Mouse (Mus musculus): Measurements from ENCODE around the gene Supt5. TPM values are rescaled to one million over a fixed set of nuclear protein-coding genes. Genes with fewer than 3 reads are reported as not detected.

The Supt5 gene
- polyA plus RNA-seq, 1 experiment from 2014 or later = 106 TPM

- Histone ChIP-seq H3K27ac (peak overlapping the region; percentile 79; the same call in 1 of the 2 replicates), H3K9me3 (no peaks in the 10 kb centered on the region), H3K4me2 (replicated peaks) (no peak overlapping the region; the same call in 1 of the 2 replicates), H3K36me3 (no peaks in the 10 kb centered on the region), H3K4me3 (no peak overlapping the region), H3K4me1 (peaks cover 29% of the 10 kb centered on the region), H3K27me3 (no peaks in the 10 kb centered on the region), H3K9ac (peak overlapping the region; percentile 31; the same call in 1 of the 2 replicates)
- no peak for ATAC-seq (ENCODE audit: low FRiP score, low read depth)
- 19% methylated on average over 7 of the region's 7 CpGs for WGBS
Observed at GRCm38 (mm10) chr7:28341381-28341780, 2.8 kb upstream of the Supt5 start.

DNA sequence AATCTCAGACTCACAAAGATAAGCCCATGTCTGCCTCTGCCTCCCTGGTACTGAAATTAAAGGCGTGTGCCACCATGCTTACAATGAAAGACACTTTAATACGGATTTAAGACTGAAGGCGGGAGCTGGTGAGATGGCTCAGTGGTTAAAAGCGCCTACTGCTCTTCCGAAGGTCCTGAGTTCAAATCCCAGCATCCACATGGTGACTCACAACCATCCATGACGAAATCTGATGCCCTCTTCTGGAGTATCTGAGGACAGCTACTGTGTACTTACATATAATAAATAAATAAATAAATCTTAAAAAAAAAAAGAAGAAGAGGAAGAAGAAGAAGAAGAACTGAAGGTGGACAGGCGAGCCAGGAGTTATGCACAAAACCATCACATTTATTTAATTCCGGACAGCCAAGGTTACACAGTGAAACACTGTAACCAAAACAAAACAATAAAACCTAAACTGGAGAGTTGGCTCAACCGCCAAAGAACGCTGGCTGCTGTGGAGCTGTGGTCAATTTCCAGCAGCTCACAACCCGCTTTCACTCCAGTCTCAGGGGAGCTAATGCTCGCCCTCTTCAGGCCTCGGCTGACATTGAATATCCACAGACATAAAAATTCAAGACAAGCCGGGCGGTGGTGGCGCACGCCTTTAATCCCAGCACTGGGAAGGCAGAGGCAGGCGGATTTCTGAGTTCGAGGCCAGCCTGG lies 819 bp upstream of the Supt5 start:
- Histone ChIP-seq H3K27ac (peak overlapping the region; percentile 89), H3K4me3 (peak overlapping the region; percentile 95), H3K4me1 (peaks cover 32% of the 10 kb centered on the region), H3K4me2 (replicated peaks) (peak overlapping the region; percentile 90), H3K9me3 (no peaks in the 10 kb centered on the region), H3K36me3 (peaks cover 9% of the 10 kb centered on the region), H3K27me3 (no peaks in the 10 kb centered on the region), H3K9ac (peak overlapping the region; percentile 98)
- WGBS = 82% methylated on average over 19 of the region's 19 CpGs
- no peak; the same call in 1 of the 2 replicates for ATAC-seq (ENCODE audit: low FRiP score, low read depth)

DNA sequence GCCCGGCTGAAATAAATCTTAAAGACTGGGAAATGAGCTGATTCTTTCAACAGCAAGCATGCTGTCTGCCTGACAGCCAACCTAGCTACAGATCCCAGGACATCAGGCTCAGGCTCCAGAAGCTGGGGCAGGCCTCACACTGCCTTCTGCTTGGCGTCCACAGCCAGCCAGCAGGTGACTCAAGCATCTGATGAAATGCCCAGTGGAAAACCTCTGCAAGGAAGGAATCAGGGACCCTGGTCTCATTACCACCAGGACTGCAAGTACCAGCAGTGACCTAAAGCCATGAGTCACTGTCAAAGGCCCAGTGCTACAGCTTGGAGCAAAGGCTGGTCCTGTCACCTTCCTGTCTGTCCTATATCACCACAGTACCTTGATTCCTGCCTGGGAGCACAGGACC lies 3.1 kb downstream of the Supt5 start:
- H3K36me3 ChIP-seq = peaks cover 28% of the 10 kb centered on the region
- H3K4me1 ChIP-seq = peaks cover 20% of the 10 kb centered on the region
- WGBS = 91% methylated on average over 2 of the region's 2 CpGs
- H3K27me3 ChIP-seq = no peaks in the 10 kb centered on the region
- H3K4me3 ChIP-seq = no peak overlapping the region
- no peak overlapping the region for H3K9ac ChIP-seq
- H3K4me2 ChIP-seq (replicated peaks) = no peak overlapping the region
- H3K27ac ChIP-seq = no peak overlapping the region
- H3K9me3 ChIP-seq = no peaks in the 10 kb centered on the region
- ATAC-seq (ENCODE audit: low FRiP score, low read depth) = no peak

- no peak overlapping the region for H3K4me2 ChIP-seq (replicated peaks)
- H3K4me1 ChIP-seq = peaks cover 20% of the 10 kb centered on the region
- H3K36me3 ChIP-seq = peaks cover 37% of the 10 kb centered on the region
- H3K4me3 ChIP-seq = no peak overlapping the region
- no peaks in the 10 kb centered on the region for H3K27me3 ChIP-seq
- WGBS = 87% methylated on average over 4 of the region's 4 CpGs
- no peaks in the 10 kb centered on the region for H3K9me3 ChIP-seq
- peak overlapping the region; percentile 43; the same call in 1 of the 2 replicates for H3K9ac ChIP-seq
- no peak overlapping the region for H3K27ac ChIP-seq
- no peak for ATAC-seq (ENCODE audit: low FRiP score, low read depth)
Observed at GRCm38 (mm10) chr7:28334534-28334933, 4.0 kb downstream of the Supt5 start.

DNA sequence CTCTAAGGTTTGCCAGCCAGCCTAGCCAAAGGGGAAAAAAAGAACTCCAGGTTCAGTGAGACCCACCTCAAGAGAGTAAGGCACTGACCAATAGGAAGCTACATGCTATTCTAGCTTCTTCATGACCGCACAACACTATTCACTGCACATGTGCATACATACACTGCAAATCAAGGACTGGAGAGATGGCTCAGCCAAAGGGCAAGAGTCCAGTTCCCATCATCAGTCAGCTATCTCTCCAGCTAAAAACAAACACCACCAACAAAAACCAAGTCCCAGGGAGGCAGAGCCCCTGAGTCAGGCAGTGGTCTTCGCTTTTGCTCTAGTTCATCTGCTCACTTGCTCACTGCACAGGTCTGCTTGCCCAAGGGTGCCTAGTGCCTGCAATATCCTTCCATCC lies 10.3 kb downstream of the Supt5 start:
- Histone ChIP-seq H3K4me2 (replicated peaks) (no peak overlapping the region), H3K4me1 (no peaks in the 10 kb centered on the region), H3K9ac (no peak overlapping the region), H3K9me3 (no peaks in the 10 kb centered on the region), H3K4me3 (no peak overlapping the region), H3K36me3 (peaks cover 84% of the 10 kb centered on the region), H3K27ac (no peak overlapping the region), H3K27me3 (no peaks in the 10 kb centered on the region)
- ATAC-seq (ENCODE audit: low FRiP score, low read depth) = no peak
- 96% methylated on average over 2 of the region's 2 CpGs for WGBS

DNA sequence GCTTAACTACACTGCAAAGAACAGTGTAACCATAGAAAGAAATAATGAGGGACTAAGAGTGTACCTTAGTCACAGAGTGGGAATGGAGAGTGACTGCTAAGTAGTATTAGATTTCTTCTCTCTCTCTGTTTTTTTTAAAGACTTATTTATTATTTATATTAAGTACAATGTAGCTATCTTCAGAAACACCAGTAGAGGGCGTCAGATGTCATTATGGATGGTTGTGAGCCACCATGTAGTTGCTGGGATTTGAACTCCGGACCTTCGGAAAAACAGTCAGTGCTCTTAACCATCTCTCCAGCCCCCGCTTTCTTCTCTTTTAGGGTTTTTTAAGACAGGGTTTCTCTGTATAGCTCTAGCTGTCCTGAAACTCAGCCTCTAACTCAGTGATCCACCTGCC lies 12.1 kb downstream of the Supt5 start:
- no peak overlapping the region for H3K9ac ChIP-seq
- no peak overlapping the region for H3K27ac ChIP-seq
- H3K27me3 ChIP-seq = no peaks in the 10 kb centered on the region
- no peak overlapping the region for H3K4me2 ChIP-seq (replicated peaks)
- H3K4me3 ChIP-seq = no peak overlapping the region
- peaks cover 98% of the 10 kb centered on the region for H3K36me3 ChIP-seq
- H3K4me1 ChIP-seq = no peaks in the 10 kb centered on the region
- 78% methylated on average over 4 of the region's 4 CpGs for WGBS
- no peaks in the 10 kb centered on the region for H3K9me3 ChIP-seq
- no peak for ATAC-seq (ENCODE audit: low FRiP score, low read depth)

- Histone ChIP-seq H3K27ac (no peak overlapping the region), H3K36me3 (peaks cover 98% of the 10 kb centered on the region), H3K9ac (no peak overlapping the region), H3K9me3 (no peaks in the 10 kb centered on the region), H3K4me2 (replicated peaks) (no peak overlapping the region), H3K4me1 (no peaks in the 10 kb centered on the region), H3K27me3 (no peaks in the 10 kb centered on the region), H3K4me3 (no peak overlapping the region)
- ATAC-seq (ENCODE audit: low FRiP score, low read depth) = no peak
- WGBS = 97% methylated on average over 8 of the region's 8 CpGs
Observed at GRCm38 (mm10) chr7:28325293-28325692, 13.3 kb downstream of the Supt5 start.

DNA sequence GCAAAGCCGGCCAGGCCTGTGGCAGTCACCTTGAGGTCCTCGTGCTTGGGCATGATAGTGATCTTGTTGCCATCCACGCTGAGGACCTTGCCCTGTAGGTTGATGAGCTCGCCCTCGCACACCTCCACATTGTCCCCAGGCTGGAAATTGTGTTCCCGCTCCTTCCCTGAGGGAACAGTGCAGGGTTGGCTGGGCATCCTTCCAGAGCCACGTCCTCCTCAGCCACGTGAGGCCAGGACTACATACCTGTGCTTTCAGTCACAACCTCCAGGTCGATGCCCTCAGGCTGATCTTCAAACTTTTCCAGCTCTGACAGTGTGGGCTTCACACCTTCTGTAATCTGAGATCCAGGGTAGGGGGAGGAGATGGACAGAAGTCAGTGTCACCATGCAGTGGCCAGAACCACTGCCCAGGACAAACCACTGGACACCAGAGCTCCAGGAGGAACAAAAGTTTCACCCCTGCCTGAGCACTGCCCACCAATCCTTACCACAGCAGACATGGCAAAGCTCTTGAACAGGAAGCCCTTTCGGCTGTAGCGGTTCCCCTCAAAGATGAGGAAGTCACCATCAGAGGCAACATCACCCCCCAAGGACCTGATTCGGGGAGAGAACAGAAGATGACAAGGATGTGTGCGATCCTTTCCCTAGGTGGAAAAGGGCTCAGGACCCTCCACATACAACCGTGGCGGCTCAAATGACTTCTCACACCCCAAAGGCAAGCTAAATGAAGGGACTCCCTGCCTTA lies 16.4 kb downstream of the Supt5 start:
- Histone ChIP-seq H3K4me2 (replicated peaks) (no peak overlapping the region), H3K27me3 (no peaks in the 10 kb centered on the region), H3K9ac (no peak overlapping the region), H3K27ac (no peak overlapping the region), H3K4me3 (no peak overlapping the region), H3K4me1 (no peaks in the 10 kb centered on the region), H3K36me3 (peaks cover 100% of the 10 kb centered on the region), H3K9me3 (no peaks in the 10 kb centered on the region)
- ATAC-seq (ENCODE audit: low FRiP score, low read depth) = no peak
- WGBS = 92% methylated on average over 15 of the region's 15 CpGs

- ATAC-seq (ENCODE audit: low FRiP score, low read depth) = no peak
- no peak overlapping the region for H3K4me3 ChIP-seq
- no peak overlapping the region for H3K9ac ChIP-seq
- no peak overlapping the region for H3K27ac ChIP-seq
- H3K36me3 ChIP-seq = peaks cover 99% of the 10 kb centered on the region
- 94% methylated on average over 17 of the region's 17 CpGs for WGBS
- H3K9me3 ChIP-seq = no peaks in the 10 kb centered on the region
- H3K27me3 ChIP-seq = no peaks in the 10 kb centered on the region
- H3K4me1 ChIP-seq = no peaks in the 10 kb centered on the region
- H3K4me2 ChIP-seq (replicated peaks) = no peak overlapping the region
Observed at GRCm38 (mm10) chr7:28318714-28319113, 19.8 kb downstream of the Supt5 start.

DNA sequence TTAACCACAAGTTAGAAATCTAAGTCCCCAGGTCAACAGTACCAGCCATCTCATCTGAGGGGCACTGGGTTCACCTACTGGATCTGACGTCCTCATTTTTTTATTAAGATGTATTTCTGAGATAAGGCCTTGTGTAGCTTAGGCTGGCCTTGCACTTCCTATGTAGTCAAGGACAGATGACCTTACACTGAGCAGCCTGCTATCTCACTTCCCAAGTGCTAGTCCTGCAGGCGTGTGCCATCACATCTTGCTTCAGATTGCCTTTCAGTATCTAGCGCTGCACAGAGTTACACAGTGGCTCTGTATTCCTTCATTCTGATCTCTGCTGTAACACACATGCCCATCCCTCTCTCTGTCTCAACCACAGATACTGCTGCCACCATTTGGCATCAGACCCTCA lies 20.5 kb downstream of the Supt5 start:
- Histone ChIP-seq H3K9ac (no peak overlapping the region), H3K4me3 (no peak overlapping the region), H3K4me2 (replicated peaks) (no peak overlapping the region), H3K27me3 (no peaks in the 10 kb centered on the region), H3K4me1 (no peaks in the 10 kb centered on the region), H3K27ac (no peak overlapping the region), H3K36me3 (peaks cover 92% of the 10 kb centered on the region), H3K9me3 (no peaks in the 10 kb centered on the region)
- 83% methylated on average over 3 of the region's 3 CpGs for WGBS
- no peak for ATAC-seq (ENCODE audit: low FRiP score, low read depth)

DNA sequence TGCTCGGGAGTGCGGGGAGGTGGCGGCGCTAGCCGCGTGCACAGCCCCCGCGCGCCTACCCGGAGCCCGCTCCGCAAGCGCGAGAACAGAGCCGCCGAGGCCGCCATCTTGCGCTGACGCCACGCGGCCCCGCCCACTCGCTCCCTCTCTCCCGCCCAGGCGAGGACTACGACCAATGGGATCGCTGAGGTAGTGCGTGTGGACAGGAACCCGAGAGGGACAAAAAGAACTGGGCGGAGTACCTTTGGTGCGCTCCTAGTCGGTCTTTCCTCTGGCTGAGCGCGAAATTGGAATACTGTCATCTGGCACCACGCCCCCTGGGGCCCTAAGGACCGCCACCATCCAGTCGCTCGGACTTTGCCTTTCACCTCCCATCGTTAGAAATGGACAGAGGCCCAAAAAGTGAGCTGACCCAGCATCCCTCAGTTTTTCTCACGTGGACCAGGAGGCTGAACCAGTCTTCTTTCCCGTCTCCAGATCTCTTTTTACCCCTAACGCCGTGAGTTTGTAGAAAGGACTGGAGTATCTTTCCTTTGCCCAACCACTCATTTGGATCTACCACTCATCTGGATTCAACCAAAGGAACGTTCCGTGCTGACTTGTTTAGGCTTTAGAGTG lies 26.5 kb downstream of the Supt5 start, which contains the start of gene Timm50:
Gene Timm50, minus strand, starts transcription at position 147 of the 618 bp plus-strand sequence.
- peak within 1 kb of the TSS; percentile 90 for H3K4me2 ChIP-seq (replicated peaks)
- H3K4me3 ChIP-seq = peak within 1 kb of the TSS; percentile 92
- no peaks in the 10 kb centered on the region for H3K27me3 ChIP-seq
- WGBS = under 1% methylated on average over 41 of the region's 45 CpGs
- H3K36me3 ChIP-seq = peaks cover 66% of the 10 kb centered on the region
- ATAC-seq (ENCODE audit: low FRiP score, low read depth) = peak; percentile 98
- no peak within 1 kb of the TSS for H3K27ac ChIP-seq
- H3K4me1 ChIP-seq = peaks cover 19% of the 10 kb centered on the region
- H3K9ac ChIP-seq = peak within 1 kb of the TSS; percentile 91
- H3K9me3 ChIP-seq = no peaks in the 10 kb centered on the region
